Mouse (Mus musculus) intestine, embryonic 14.5 days (tissue): ENCODE data around the gene Syt16. TPM values are rescaled to one million over a fixed set of nuclear protein-coding genes. Genes with fewer than 3 reads are reported as not detected.

Experiments used
- ATAC-seq: fragments of 200-750 bp; cut with Nextera tagmentation; replicated peaks from 2 replicates; pipeline ENCODE4 v1.8.0; 2017; ENCODE audit warnings: low read depth, moderate number of reproducible peaks, moderate TSS enrichment, moderate library complexity; ENCODE audit not compliant: low FRiP score, low TSS enrichment
- DNase-seq: peaks from one replicate; pipeline ENCODE4 v3.0.0-alpha.2; 2018; ENCODE audit warnings: low spot score
- H3K27ac ChIP-seq: fragments of 300-500 bp; sonication (generic); 2 replicates; pipeline ENCODE4 v1.5.1; 2014; ENCODE audit warnings: low read depth, mild to moderate bottlenecking, control low read depth
- H3K27me3 ChIP-seq: fragments of 300-500 bp; sonication (generic); replicated peaks from 2 replicates; pipeline ENCODE4 v1.6.1; 2014; ENCODE audit warnings: low read length, control low read depth; ENCODE audit not compliant: control insufficient read depth, insufficient read depth
- H3K36me3 ChIP-seq: fragments of 300-500 bp; sonication (generic); 2 replicates; pipeline ENCODE4 v1.6.1; 2014; ENCODE audit warnings: low read length, control low read depth; ENCODE audit not compliant: control insufficient read depth, insufficient read depth
- H3K4me1 ChIP-seq: fragments of 300-500 bp; sonication (generic); replicated peaks from 2 replicates; pipeline ENCODE4 v1.6.1; 2014; ENCODE audit warnings: low read length, control low read depth, mixed read lengths; ENCODE audit not compliant: control insufficient read depth, insufficient read depth
- H3K4me2 ChIP-seq: fragments of 300-500 bp; sonication (generic); 2 replicates; pipeline ENCODE4 v1.6.1; 2014; ENCODE audit warnings: low read length
- H3K4me3 ChIP-seq: fragments of 300-500 bp; sonication (generic); 2 replicates; pipeline ENCODE4 v1.5.1; 2014; ENCODE audit warnings: low read depth, low read length, control low read depth, mixed read lengths
- H3K9ac ChIP-seq: fragments of 300-500 bp; sonication (generic); 2 replicates; pipeline ENCODE4 v1.6.1; 2014; ENCODE audit warnings: mild to moderate bottlenecking, low read length
- H3K9me3 ChIP-seq: fragments of 300-500 bp; sonication (generic); 2 replicates; pipeline ENCODE4 v1.6.1; 2016; ENCODE audit warnings: low read length, control low read depth; ENCODE audit not compliant: control insufficient read depth
- WGBS: fragments of 180-500 bp; shearing (Covaris S2); extraction: QIAGEN DNeasy Blood & Tissue Kit; methylation state at CpG from one replicate; pipeline ENCODE4 v1.1.7; 2014; 5-methylcytosine and 5-hydroxymethylcytosine counted together
- polyA plus RNA-seq: library from polyadenylated mRNA; unstranded; fragments of >200 nt; fragmentation: Nextera tagmentation; extraction: Ambion mirVana; gene quantifications from 2 replicates; pipeline ENCODE4 v1.2.1, GENCODE M21; 2014

Syt16 gene
- polyA plus RNA-seq, 1 experiment from 2014 or later, result 1.8 TPM

DNA sequence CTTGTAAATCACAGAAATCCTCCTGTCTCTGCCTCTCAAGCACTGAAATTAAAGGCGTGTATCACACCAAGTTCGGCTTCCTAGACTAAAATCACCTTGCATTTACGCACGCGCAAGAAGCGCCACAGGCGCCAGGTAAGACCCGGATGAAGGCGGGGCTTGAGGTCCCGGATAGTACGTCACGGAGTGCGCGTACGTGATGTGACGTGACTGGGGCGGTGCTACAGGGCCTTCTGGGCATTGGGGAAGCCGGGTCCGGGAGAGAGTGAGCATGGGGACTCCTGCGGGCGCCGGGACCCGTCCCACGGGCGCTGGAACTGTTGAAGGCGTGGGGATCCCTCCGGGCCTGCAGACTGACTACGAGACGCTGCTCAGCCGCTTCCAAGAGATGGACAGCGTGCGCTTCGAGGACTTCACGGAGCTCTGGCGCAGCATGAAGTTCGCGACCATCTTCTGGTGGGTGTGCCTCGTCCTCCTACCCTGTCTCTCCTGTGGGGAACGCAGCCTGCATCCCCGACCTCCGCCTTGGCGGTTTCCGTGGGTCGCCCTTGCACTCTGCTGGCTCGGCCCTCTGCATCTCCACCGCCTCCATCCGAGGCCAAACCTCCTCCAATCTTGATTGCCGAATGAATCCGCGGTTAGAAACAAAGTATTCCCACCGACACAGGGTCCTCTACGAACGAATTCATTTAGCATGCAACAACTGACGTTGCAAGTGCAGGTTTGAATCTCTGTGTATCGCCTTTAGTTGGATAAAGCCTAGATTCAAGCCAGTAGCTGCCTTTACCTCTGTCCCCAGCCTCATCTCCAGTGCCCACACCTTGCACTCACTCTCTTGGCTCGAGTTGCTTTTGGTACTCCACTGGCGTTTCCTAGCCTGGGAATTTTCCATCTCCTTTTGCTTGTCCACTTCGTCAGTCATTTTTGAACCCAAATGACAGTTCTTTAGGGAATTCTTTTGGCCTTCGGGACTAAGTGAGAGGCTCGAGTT lies 32.9 kb upstream of the Syt16 start, which contains the start of gene Snapc1:
Gene Snapc1 (plus strand): TSS at position 191 of the 991 bp plus-strand sequence.
- Histone ChIP-seq H3K27ac (peak within 1 kb of the TSS; percentile 38), H3K4me1 (peaks cover 9% of the 10 kb centered on the region), H3K4me2 (peak within 1 kb of the TSS; percentile 89), H3K27me3 (no peaks in the 10 kb centered on the region), H3K36me3 (peaks cover 23% of the 10 kb centered on the region), H3K9me3 (no peaks in the 10 kb centered on the region), H3K4me3 (peak within 1 kb of the TSS; percentile 86), H3K9ac (peak within 1 kb of the TSS; percentile 78)
- 2% methylated on average over 60 of the region's 60 CpGs for WGBS
- peak; percentile 99 for ATAC-seq
- DNase-seq, result peak; percentile 99

DNA sequence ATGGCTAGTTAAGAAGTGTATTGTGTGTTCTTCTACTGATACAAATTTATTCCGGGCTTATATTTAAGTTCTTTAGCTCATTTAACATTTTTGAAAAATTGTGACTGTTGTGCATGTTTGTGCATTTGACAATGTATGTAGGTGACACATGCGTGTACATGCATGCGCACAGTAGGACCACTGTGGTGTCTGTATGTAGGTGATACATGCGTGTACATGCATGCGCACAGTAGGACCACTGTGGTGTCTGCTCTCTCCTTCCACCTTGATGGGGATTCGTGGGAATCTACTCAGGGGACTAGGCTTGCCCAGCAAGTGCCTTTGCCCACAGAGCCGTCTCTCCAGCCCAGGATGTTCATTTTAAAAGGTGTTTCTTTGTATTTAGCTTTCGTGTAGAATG lies 28.3 kb upstream of the Syt16 start:
- 95% methylated on average over 8 of the region's 8 CpGs for WGBS
- DNase-seq (no peak), ATAC-seq (no peak)
- Histone ChIP-seq H3K4me2 (no peak overlapping the region), H3K4me1 (peaks cover 9% of the 10 kb centered on the region), H3K36me3 (peaks cover 60% of the 10 kb centered on the region), H3K9me3 (peaks cover 4% of the 10 kb centered on the region; the same call in 1 of the 2 replicates), H3K4me3 (no peak overlapping the region), H3K27me3 (no peaks in the 10 kb centered on the region), H3K9ac (no peak overlapping the region), H3K27ac (no peak overlapping the region)

DNA sequence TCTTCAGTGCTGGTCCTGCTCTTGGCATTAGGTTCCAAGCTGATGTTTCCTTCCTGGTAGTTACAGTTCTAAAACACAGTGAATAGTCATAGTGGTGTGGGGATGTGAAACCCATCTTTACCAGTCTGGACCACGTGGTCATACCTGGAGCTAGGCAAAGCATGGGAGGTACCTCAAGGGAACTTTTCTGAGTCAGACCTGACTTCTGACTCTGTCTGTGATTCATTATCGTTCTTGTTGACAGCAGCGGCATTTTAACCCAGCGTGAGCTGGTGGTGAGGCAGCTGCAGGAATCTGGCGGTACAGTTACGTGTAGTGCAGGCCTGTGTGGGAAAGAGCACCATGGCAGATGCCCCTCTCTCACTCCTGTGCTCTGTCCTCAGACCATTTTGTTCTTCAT lies 22.9 kb upstream of the Syt16 start:
- Histone ChIP-seq H3K4me1 (no peaks in the 10 kb centered on the region), H3K27me3 (no peaks in the 10 kb centered on the region), H3K27ac (no peak overlapping the region), H3K4me2 (no peak overlapping the region), H3K4me3 (no peak overlapping the region), H3K36me3 (peaks cover 88% of the 10 kb centered on the region), H3K9ac (no peak overlapping the region), H3K9me3 (peaks cover 4% of the 10 kb centered on the region; the same call in 1 of the 2 replicates)
- ATAC-seq (no peak), DNase-seq (no peak)
- WGBS, result 95% methylated on average over 6 of the region's 6 CpGs

DNA sequence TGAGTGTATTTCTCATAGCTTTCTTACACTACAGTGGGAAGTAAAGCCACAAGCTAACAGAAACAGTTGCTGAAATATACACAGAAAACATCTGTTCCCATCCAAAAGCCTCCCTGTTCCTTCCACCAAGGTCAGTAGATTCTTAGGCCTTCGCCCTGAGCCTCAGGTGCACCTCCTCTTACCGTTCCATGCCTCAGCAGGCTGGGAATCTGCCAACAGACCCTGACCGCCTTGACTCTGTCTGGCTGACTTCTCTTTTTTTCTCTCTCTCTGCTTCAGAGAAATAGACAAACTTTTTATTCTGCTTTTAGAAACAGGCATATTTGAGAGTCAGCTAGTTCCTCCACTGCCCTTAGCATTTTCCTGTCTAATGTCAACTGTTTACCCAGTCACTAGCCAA lies 19.3 kb upstream of the Syt16 start:
- H3K4me3 ChIP-seq, result no peak overlapping the region
- ATAC-seq (no peak), DNase-seq (no peak)
- no peak overlapping the region for H3K9ac ChIP-seq
- peaks cover 86% of the 10 kb centered on the region for H3K36me3 ChIP-seq
- H3K27ac ChIP-seq, result no peak overlapping the region
- no peaks in the 10 kb centered on the region for H3K9me3 ChIP-seq
- no peak overlapping the region for H3K4me2 ChIP-seq
- no peaks in the 10 kb centered on the region for H3K4me1 ChIP-seq
- no peaks in the 10 kb centered on the region for H3K27me3 ChIP-seq
- WGBS, result 93% methylated on average over 3 of the region's 3 CpGs

DNA sequence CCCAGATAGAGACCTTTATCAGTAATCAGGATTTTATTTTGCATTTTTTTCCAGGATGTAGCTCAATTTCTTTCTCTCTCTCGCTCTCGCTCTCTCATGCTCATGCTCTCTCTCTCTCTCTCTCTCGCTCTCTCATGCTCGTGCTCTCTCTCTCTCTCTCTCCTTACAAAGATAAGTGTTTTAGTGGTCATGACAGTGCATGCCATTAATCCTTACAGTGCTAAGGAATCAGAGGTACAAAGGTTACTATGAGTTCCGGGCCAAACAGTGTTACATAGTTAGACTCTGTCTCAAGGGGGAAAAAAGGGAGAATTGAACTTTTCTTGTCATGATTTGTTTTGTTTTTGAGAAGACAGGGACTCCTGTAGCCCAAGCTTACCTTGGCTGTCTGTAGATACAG lies 17.8 kb upstream of the Syt16 start:
- H3K4me2 ChIP-seq, result no peak overlapping the region

DNA sequence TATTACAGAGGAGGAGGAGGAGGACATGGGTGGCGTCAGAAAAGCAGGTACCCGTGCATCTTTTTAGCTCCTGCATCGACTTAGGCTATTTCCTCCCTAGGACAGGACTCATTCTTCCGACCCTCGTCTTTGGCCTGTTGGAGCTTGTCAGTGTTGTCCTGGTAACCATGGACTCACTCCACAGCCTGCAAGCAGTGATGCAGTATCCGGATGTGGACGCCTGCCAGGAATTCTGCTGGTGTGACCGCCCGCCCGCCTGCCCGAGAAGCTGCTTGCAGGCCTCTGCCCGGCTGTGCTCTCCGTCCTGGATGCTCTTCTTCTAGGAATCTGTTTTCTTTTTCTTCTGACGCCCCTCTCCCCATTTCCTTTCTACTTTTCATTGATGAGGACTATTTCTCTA lies 14.9 kb upstream of the Syt16 start:
- DNase-seq, result no peak
- ATAC-seq, result no peak
- Histone ChIP-seq H3K27me3 (no peaks in the 10 kb centered on the region), H3K9ac (no peak overlapping the region), H3K27ac (no peak overlapping the region), H3K9me3 (no peaks in the 10 kb centered on the region), H3K4me2 (no peak overlapping the region), H3K36me3 (peaks cover 81% of the 10 kb centered on the region), H3K4me3 (no peak overlapping the region), H3K4me1 (no peaks in the 10 kb centered on the region)
- 81% methylated on average over 14 of the region's 14 CpGs for WGBS

More for the DNA sequence above, 17.8 kb upstream of the Syt16 start:
- no peaks in the 10 kb centered on the region for H3K9me3 ChIP-seq
- H3K4me1 ChIP-seq, result no peaks in the 10 kb centered on the region
- peaks cover 91% of the 10 kb centered on the region for H3K36me3 ChIP-seq
- no peak for ATAC-seq
- no peak overlapping the region for H3K27ac ChIP-seq
- 90% methylated on average over 5 of the region's 5 CpGs for WGBS
- H3K9ac ChIP-seq, result no peak overlapping the region
- H3K4me3 ChIP-seq, result no peak overlapping the region
- no peak for DNase-seq
- no peaks in the 10 kb centered on the region for H3K27me3 ChIP-seq

DNA sequence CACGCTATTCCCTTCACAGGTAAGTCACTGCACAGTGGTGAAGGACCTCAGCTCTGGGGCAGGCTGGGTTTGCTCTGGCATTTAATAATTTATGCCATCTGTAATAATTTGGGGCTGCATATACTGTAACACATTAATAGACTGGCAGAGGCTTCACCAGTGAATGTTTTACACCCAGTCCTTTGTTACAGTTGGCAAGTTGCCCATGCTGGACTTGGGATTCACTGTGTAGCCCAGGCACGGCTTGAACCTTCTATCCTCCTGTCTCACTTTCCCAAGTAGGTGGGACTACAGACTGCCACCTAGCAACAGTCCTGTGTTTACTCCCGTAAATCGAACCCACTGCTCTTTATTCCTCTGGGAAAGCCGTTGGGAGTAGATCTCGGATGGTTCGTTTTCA lies 11.2 kb upstream of the Syt16 start:
- H3K36me3 ChIP-seq, result peaks cover 49% of the 10 kb centered on the region
- H3K9ac ChIP-seq, result no peak overlapping the region
- no peak overlapping the region for H3K27ac ChIP-seq
- no peak for DNase-seq
- H3K4me1 ChIP-seq, result no peaks in the 10 kb centered on the region
- no peak overlapping the region for H3K4me2 ChIP-seq
- no peaks in the 10 kb centered on the region for H3K27me3 ChIP-seq
- no peak overlapping the region for H3K4me3 ChIP-seq
- no peaks in the 10 kb centered on the region for H3K9me3 ChIP-seq
- 86% methylated on average over 7 of the region's 7 CpGs for whole genome bisulfite sequencing
- ATAC-seq, result no peak

DNA sequence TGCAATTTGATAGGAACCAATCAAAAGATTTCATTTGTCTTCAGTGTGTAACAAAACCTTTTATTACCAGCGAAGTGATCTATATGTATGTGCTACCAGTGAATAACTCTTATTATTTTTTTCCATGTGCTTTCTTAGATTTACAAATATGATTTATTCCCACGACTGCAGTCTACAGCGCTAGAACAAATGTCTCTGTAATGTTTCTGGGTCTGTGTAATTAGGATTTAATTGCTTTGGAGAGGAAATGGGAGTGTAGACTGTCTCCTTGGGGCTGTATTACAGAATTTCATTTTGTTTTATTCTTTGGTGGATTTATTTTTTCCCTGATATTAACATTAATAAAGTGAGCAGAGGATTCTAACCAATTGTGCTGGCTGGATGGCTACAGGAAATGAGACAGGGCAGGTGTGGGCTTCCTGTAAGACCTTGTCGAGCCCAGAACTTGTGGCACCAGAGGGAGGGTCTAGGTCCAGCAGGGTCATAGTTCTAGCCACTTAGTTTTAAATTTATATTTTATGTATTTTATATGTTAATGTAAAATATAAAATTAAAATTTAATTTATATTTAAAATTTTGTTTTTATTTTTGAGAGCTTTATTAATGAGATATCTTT lies 9.0 kb upstream of the Syt16 start:
- DNase-seq (no peak), ATAC-seq (no peak)
- no peaks in the 10 kb centered on the region for H3K9me3 ChIP-seq
- WGBS, result 83% methylated on average over 4 of the region's 4 CpGs
- no peak overlapping the region for H3K27ac ChIP-seq
- no peaks in the 10 kb centered on the region for H3K27me3 ChIP-seq
- no peaks in the 10 kb centered on the region for H3K4me1 ChIP-seq
- no peak overlapping the region for H3K9ac ChIP-seq
- peaks cover 29% of the 10 kb centered on the region for H3K36me3 ChIP-seq
- H3K4me2 ChIP-seq, result no peak overlapping the region
- H3K4me3 ChIP-seq, result no peak overlapping the region
